Mouse (Mus musculus) neutrophil, adult 5-6 weeks (primary cell): ENCODE data around the gene Slirp. TPM values are rescaled to one million over a fixed set of nuclear protein-coding genes. Genes with fewer than 3 reads are reported as not detected.

Experiments
- ATAC-seq: fragments of 151-379, 151-347 bp; 2 replicates; pipeline ENCODE4 v1.8.0; 2017; ENCODE audit warnings: mild to moderate bottlenecking, moderate TSS enrichment; ENCODE audit not compliant: insufficient number of reproducible peaks, poor library complexity, low FRiP score, severe bottlenecking; ENCODE audit errors: extremely low read depth
- total RNA-seq: library from RNA; stranded (forward); fragments of 200-1000 nt; gene quantifications from 2 replicates; pipeline ENCODE4 v1.2.3, GENCODE M21; 2017

Slirp gene
- 12.0 and 16.2 TPM in 2 replicates for total RNA-seq

GRCm38 (mm10) chr12:87443700-87444122, at the start of gene Slirp, which contains the start of gene Alkbh1:
Gene Slirp (plus strand): TSS chr12:87443896.
Gene Alkbh1 (minus strand): TSS chr12:87444017.
- ATAC-seq, result peak; percentile 97

- ATAC-seq, result no peak
Observed at GRCm38 (mm10) chr12:87394316-87394715, 49.4 kb upstream of the Slirp start.

GRCm38 (mm10) chr12:87397126-87397525, 46.6 kb upstream of the Slirp start:
- ATAC-seq, result no peak

GRCm38 (mm10) chr12:87397811-87398417, 45.8 kb upstream of the Slirp start:
- ATAC-seq, result no peak

- ATAC-seq, result 0 out of 2 replicates have a peak, but pooled peaks have one; percentile 9
Observed at GRCm38 (mm10) chr12:87399119-87399819, 44.4 kb upstream of the Slirp start.

- ATAC-seq, result no peak
Observed at GRCm38 (mm10) chr12:87401883-87402282, 41.8 kb upstream of the Slirp start.

- ATAC-seq, result no peak
Observed at GRCm38 (mm10) chr12:87405165-87405564, 38.5 kb upstream of the Slirp start.

GRCm38 (mm10) chr12:87405721-87406120, 38.0 kb upstream of the Slirp start:
- no peak for ATAC-seq

- ATAC-seq, result 0 out of 2 replicates have a peak, but pooled peaks have one; percentile 19
Observed at GRCm38 (mm10) chr12:87407869-87408605, 35.7 kb upstream of the Slirp start.

GRCm38 (mm10) chr12:87409123-87409522, 34.6 kb upstream of the Slirp start:
- no peak for ATAC-seq

- ATAC-seq, result no peak
Observed at GRCm38 (mm10) chr12:87410999-87411398, 32.7 kb upstream of the Slirp start.

GRCm38 (mm10) chr12:87413179-87413790, 30.4 kb upstream of the Slirp start:
- peak; percentile 72 for ATAC-seq

- no peak for ATAC-seq
Observed at GRCm38 (mm10) chr12:87415358-87415757, 28.3 kb upstream of the Slirp start.

- ATAC-seq, result peak; percentile 82
Observed at GRCm38 (mm10) chr12:87416690-87417089, 27.0 kb upstream of the Slirp start.

GRCm38 (mm10) chr12:87418921-87419320, 24.8 kb upstream of the Slirp start:
- ATAC-seq, result no peak

- ATAC-seq, result no peak
Observed at GRCm38 (mm10) chr12:87419974-87420485, 23.7 kb upstream of the Slirp start.

GRCm38 (mm10) chr12:87421708-87422507, 21.8 kb upstream of the Slirp start:
- no peak for ATAC-seq

- no peak for ATAC-seq
Observed at GRCm38 (mm10) chr12:87423700-87424099, 20.0 kb upstream of the Slirp start.
